In the genomic region with DNA sequence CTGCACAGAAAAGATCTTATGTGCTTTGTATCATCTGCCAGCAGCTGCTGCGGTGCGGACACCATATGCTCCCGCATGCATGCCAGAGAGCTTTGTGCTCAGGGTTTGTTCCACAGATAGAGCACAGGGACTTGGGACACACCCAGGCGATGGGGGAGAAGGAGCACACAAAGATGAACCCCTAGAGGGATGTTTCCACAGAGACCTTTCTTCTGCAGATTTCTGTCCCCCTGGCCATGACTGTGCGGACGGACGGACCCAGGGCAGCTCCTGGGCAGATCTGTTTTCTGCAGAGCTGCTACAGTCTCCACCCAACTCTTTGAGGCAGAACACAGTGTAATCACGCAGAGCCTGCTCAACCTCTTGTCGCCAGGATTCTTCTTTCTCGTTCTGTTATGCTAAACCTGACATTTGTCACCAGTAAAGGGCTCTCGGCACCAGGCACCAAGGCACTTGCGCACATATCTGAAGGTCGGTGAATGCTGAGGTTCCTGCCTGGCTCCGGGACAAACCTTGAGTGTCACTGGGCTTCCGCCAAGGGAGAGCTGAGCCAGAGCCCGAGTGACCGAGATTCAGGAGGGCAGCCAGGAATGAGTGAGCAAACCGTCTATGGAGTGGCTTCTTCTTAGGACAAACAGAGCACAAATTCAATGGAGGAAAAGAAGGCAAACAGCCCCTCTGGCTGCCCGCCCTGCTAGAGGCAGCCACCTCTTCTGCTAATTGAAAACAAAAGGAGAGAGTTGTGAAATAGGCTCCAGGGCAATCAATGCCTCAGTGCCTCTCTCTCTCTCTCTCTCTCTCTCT, we compare ENCODE assay signal across 8 mouse cellular contexts. TPM values are rescaled to one million over a fixed set of nuclear protein-coding genes. Genes with fewer than 3 reads are reported as not detected.
DNase-seq lines count a peak whose midpoint lies in the region; ATAC-seq lines count a peak whose summit lies in the region.

No protein-coding gene starts in this region.

- peak overlapping the region; percentile 64 for H3K4me2 ChIP-seq in heart, embryonic 13.5 days
- H3K4me2 ChIP-seq in kidney, embryonic 16.5 days (replicated peaks; ENCODE audit: low read depth, low read length) = peak overlapping the region; percentile 30
- peak overlapping the region; percentile 39 for H3K4me2 ChIP-seq in limb, embryonic 15.5 days

- peaks cover 72% of the 10 kb centered on the region for H3K27me3 ChIP-seq in forebrain, embryonic 10.5 days (ENCODE audit: poor library complexity, severe bottlenecking)
- peaks cover 4% of the 10 kb centered on the region; the same call in 1 of the 2 replicates for H3K27me3 ChIP-seq in heart, embryonic 13.5 days (replicated peaks)
- no peaks in the 10 kb centered on the region for H3K27me3 ChIP-seq in kidney, embryonic 16.5 days (ENCODE audit: insufficient read depth, low read length)
- no peaks in the 10 kb centered on the region for H3K27me3 ChIP-seq in limb, embryonic 15.5 days

- peak overlapping the region; percentile 70 for H3K9ac ChIP-seq in heart, embryonic 13.5 days
- peak overlapping the region; percentile 8; the same call in 1 of the 2 replicates for H3K9ac ChIP-seq in kidney, embryonic 16.5 days (replicated peaks; ENCODE audit: low read length)
- H3K9ac ChIP-seq in limb, embryonic 15.5 days = no peak overlapping the region

- H3K9me3 ChIP-seq in forebrain, embryonic 10.5 days = no peaks in the 10 kb centered on the region
- H3K9me3 ChIP-seq in heart, embryonic 13.5 days = no peaks in the 10 kb centered on the region
- H3K9me3 ChIP-seq in kidney, embryonic 16.5 days (ENCODE audit: low read length) = no peaks in the 10 kb centered on the region
- H3K9me3 ChIP-seq in limb, embryonic 15.5 days = no peaks in the 10 kb centered on the region

- WGBS in forebrain, embryonic 10.5 days = 53% methylated on average over 19 of the region's 19 CpGs
- 19% methylated on average over 19 of the region's 19 CpGs for WGBS in heart, embryonic 13.5 days
- WGBS in kidney, embryonic 16.5 days = 32% methylated on average over 19 of the region's 19 CpGs
- 23% methylated on average over 19 of the region's 19 CpGs for WGBS in limb, embryonic 15.5 days

- H3K4me3 ChIP-seq in forebrain, embryonic 10.5 days = no peak overlapping the region; the same call in 1 of the 2 replicates
- peak overlapping the region; percentile 26 for H3K4me3 ChIP-seq in heart, embryonic 13.5 days
- no peak overlapping the region for H3K4me3 ChIP-seq in kidney, embryonic 16.5 days (ENCODE audit: low read length)
- no peak overlapping the region for H3K4me3 ChIP-seq in limb, embryonic 15.5 days

- DNase-seq in urinary bladder, adult 18-20 months (ENCODE audit: low spot score in 2 of 2) = peak; percentile 45 to 70
- DNase-seq in urinary bladder, adult 2 months (ENCODE audit: low spot score) = no peak
- no peak for DNase-seq in forebrain, embryonic 10.5 days (ENCODE audit: extremely low spot score, low spot score)
- DNase-seq in neural tube, embryonic 10.5 days (ENCODE audit: extremely low spot score, low spot score) = peak; percentile 47
- DNase-seq in T-cell, adult 2 months (ENCODE audit: low spot score) = no peak

- no peaks in the 10 kb centered on the region for H3K36me3 ChIP-seq in forebrain, embryonic 10.5 days (replicated peaks)
- no peaks in the 10 kb centered on the region for H3K36me3 ChIP-seq in heart, embryonic 13.5 days
- H3K36me3 ChIP-seq in kidney, embryonic 16.5 days (ENCODE audit: insufficient read depth, low read length) = no peaks in the 10 kb centered on the region
- no peaks in the 10 kb centered on the region for H3K36me3 ChIP-seq in limb, embryonic 15.5 days

- peak overlapping the region; percentile 80 for H3K27ac ChIP-seq in forebrain, embryonic 10.5 days
- peak overlapping the region; percentile 92 for H3K27ac ChIP-seq in heart, embryonic 13.5 days (replicated peaks)
- H3K27ac ChIP-seq in kidney, embryonic 16.5 days (ENCODE audit: low read length) = no peak overlapping the region; the same call in 1 of the 2 replicates
- H3K27ac ChIP-seq in limb, embryonic 15.5 days = peak overlapping the region; percentile 71

- peaks cover 46% of the 10 kb centered on the region for H3K4me1 ChIP-seq in forebrain, embryonic 10.5 days
- peaks cover 37% of the 10 kb centered on the region for H3K4me1 ChIP-seq in heart, embryonic 13.5 days
- peaks cover 18% of the 10 kb centered on the region for H3K4me1 ChIP-seq in kidney, embryonic 16.5 days (ENCODE audit: insufficient read depth, low read length)
- H3K4me1 ChIP-seq in limb, embryonic 15.5 days = peaks cover 38% of the 10 kb centered on the region

- ATAC-seq in heart, embryonic 13.5 days (ENCODE audit: extremely low read depth, insufficient number of reproducible peaks, low FRiP score, low TSS enrichment) = peak; percentile 23; the same call in 1 of the 2 replicates
- ATAC-seq in kidney, embryonic 16.5 days (ENCODE audit: low FRiP score, low TSS enrichment) = no peak
- ATAC-seq in limb, embryonic 15.5 days (ENCODE audit: insufficient number of reproducible peaks, low FRiP score, low TSS enrichment, low read depth) = no peak; the same call in 1 of the 2 replicates

RNA-seq across cellular contexts. Expression of a gene that starts 56.2 kb away (rescaled TPM):
- polyA plus RNA-seq in urinary bladder, adult 2 months (2012; rRNA removed) = 68.6 and 122 TPM in 2 replicates
- polyA plus RNA-seq in forebrain, embryonic 10.5 days (2016; fragmentation: Nextera tagmentation; extraction: Ambion mirVana) = 102 and 107 TPM in 2 replicates
- 51.2 and 51.8 TPM in 2 replicates for polyA plus RNA-seq in heart, embryonic 13.5 days (2015; fragmentation: Nextera tagmentation; extraction: Ambion mirVana)
- polyA plus RNA-seq in kidney, embryonic 16.5 days (2015; fragmentation: Nextera tagmentation; extraction: Ambion mirVana) = 45.8 and 48.5 TPM in 2 replicates
- polyA plus RNA-seq in limb, embryonic 15.5 days (2015; fragmentation: Nextera tagmentation; extraction: Ambion mirVana) = 61.7 and 77.7 TPM in 2 replicates

Comparison
In these comparisons a context has a peak if more than half of its experiments do, and no peak if none do; other contexts are left out.
1. DNase-seq: peak in urinary bladder, adult 18-20 months (2 of 2) and neural tube, embryonic 10.5 days (single experiment); none in urinary bladder, adult 2 months (single experiment), forebrain, embryonic 10.5 days (single experiment) and T-cell, adult 2 months (single experiment).
2. Peak in every context shown above with its lines, with median percentiles within 50 percentile points of each other: H3K4me2 ChIP-seq.